Mouse (Mus musculus): ENCODE data around the gene Chrna1.

DNA sequence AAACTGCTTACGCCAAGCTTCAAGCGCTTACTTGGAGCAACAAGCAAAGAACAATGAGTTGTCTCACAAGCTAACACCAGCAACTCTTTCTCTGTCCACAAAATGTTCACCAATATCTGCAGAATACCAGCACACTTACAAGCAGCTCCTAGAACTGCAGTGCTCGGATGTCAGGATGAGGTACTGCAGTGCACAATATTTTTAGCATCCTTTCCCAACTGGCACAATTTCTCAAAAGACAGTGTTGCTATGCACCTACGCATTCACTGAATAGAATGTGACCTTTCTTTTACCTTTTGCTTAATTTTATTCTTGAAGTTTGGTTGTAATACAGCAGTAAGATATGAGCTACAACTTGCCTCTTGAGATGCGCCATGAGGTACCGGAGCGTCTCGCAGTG, 34.2 kb upstream of the Chrna1 start:
- no peak for TF ChIP-seq GATA2 (IDR thresholded peaks at IDR 0.05; ENCODE audit: borderline replicate concordance, low read depth, low read length)
- TF ChIP-seq CTCF (IDR thresholded peaks at IDR 0.05; ENCODE audit: low read depth, low read length): no peak
